Mouse (Mus musculus): Measurements from ENCODE around the gene Vmn1r55. TPM values are rescaled to one million over a fixed set of nuclear protein-coding genes. Genes with fewer than 3 reads are reported as not detected.

Gene Vmn1r55
- polyA plus RNA-seq, 1 experiment from 2014 or later: not detected

GRCm38 (mm10) chr7:5092831-5093510, 56.5 kb downstream of the Vmn1r55 start:
- WGBS: 81% methylated on average over 21 of the region's 21 CpGs
- Histone ChIP-seq H3K36me3 (ENCODE audit: insufficient read depth, low read length) (peaks cover 48% of the 10 kb centered on the region), H3K4me2 (replicated peaks; ENCODE audit: low read depth, low read length) (no peak overlapping the region), H3K9me3 (ENCODE audit: low read length) (no peaks in the 10 kb centered on the region), H3K27me3 (replicated peaks; ENCODE audit: insufficient read depth, low read length) (no peaks in the 10 kb centered on the region), H3K9ac (replicated peaks; ENCODE audit: low read depth) (no peak overlapping the region), H3K4me1 (ENCODE audit: insufficient read depth, low read depth, low read length) (no peaks in the 10 kb centered on the region), H3K27ac (ENCODE audit: low read length) (no peak overlapping the region), H3K4me3 (ENCODE audit: low read depth, low read length) (no peak overlapping the region)
- TF ChIP-seq CTCF (IDR thresholded peaks at IDR 0.05) (no peak), EP300 (IDR thresholded peaks at IDR 0.05) (no peak)
- DNase-seq (ENCODE audit: low spot score): no peak
- no peak for ATAC-seq

GRCm38 (mm10) chr7:5092381-5092780, 57.1 kb downstream of the Vmn1r55 start:
- H3K36me3 ChIP-seq (ENCODE audit: insufficient read depth, low read length): peaks cover 43% of the 10 kb centered on the region

GRCm38 (mm10) chr7:5091008-5091728, 58.3 kb downstream of the Vmn1r55 start:
- DNase-seq (ENCODE audit: low spot score) (no peak), ATAC-seq (no peak)
- no peaks in the 10 kb centered on the region for H3K4me1 ChIP-seq (ENCODE audit: insufficient read depth, low read depth, low read length)
- TF ChIP-seq CTCF (IDR thresholded peaks at IDR 0.05): no peak
- no peak for TF ChIP-seq EP300 (IDR thresholded peaks at IDR 0.05)
- H3K36me3 ChIP-seq (ENCODE audit: insufficient read depth, low read length): peaks cover 37% of the 10 kb centered on the region
- 91% methylated on average over 15 of the region's 15 CpGs for WGBS
- H3K9me3 ChIP-seq (ENCODE audit: low read length): no peaks in the 10 kb centered on the region
- no peak overlapping the region for H3K4me3 ChIP-seq (ENCODE audit: low read depth, low read length)
- H3K4me2 ChIP-seq (replicated peaks; ENCODE audit: low read depth, low read length): no peak overlapping the region
- no peak overlapping the region for H3K9ac ChIP-seq (replicated peaks; ENCODE audit: low read depth)
- no peaks in the 10 kb centered on the region for H3K27me3 ChIP-seq (replicated peaks; ENCODE audit: insufficient read depth, low read length)
- H3K27ac ChIP-seq (ENCODE audit: low read length): no peak overlapping the region

More at GRCm38 (mm10) chr7:5092381-5092780, 57.1 kb downstream of the Vmn1r55 start:
- H3K27ac ChIP-seq (ENCODE audit: low read length): no peak overlapping the region
- H3K4me3 ChIP-seq (ENCODE audit: low read depth, low read length): no peak overlapping the region
- no peaks in the 10 kb centered on the region for H3K4me1 ChIP-seq (ENCODE audit: insufficient read depth, low read depth, low read length)
- H3K9me3 ChIP-seq (ENCODE audit: low read length): no peaks in the 10 kb centered on the region
- no peak for TF ChIP-seq EP300 (IDR thresholded peaks at IDR 0.05)
- no peak for TF ChIP-seq CTCF (IDR thresholded peaks at IDR 0.05)
- H3K27me3 ChIP-seq (replicated peaks; ENCODE audit: insufficient read depth, low read length): no peaks in the 10 kb centered on the region
- no peak overlapping the region for H3K9ac ChIP-seq (replicated peaks; ENCODE audit: low read depth)
- no peak overlapping the region for H3K4me2 ChIP-seq (replicated peaks; ENCODE audit: low read depth, low read length)
- ATAC-seq (no peak), DNase-seq (ENCODE audit: low spot score) (no peak)
- 74% methylated on average over 6 of the region's 6 CpGs for WGBS

- no peak for DNase-seq (ENCODE audit: low spot score)
- peaks cover 30% of the 10 kb centered on the region for H3K36me3 ChIP-seq (ENCODE audit: insufficient read depth, low read length)
- WGBS: 93% methylated on average over 15 of the region's 15 CpGs
- no peak overlapping the region for H3K27ac ChIP-seq (ENCODE audit: low read length)
- no peaks in the 10 kb centered on the region for H3K9me3 ChIP-seq (ENCODE audit: low read length)
- H3K4me2 ChIP-seq (replicated peaks; ENCODE audit: low read depth, low read length): no peak overlapping the region
- H3K4me3 ChIP-seq (ENCODE audit: low read depth, low read length): no peak overlapping the region
- H3K4me1 ChIP-seq (ENCODE audit: insufficient read depth, low read depth, low read length): no peaks in the 10 kb centered on the region
- ATAC-seq: no peak
- H3K27me3 ChIP-seq (replicated peaks; ENCODE audit: insufficient read depth, low read length): no peaks in the 10 kb centered on the region
- TF ChIP-seq CTCF (IDR thresholded peaks at IDR 0.05): no peak
- no peak for TF ChIP-seq EP300 (IDR thresholded peaks at IDR 0.05)
- no peak overlapping the region for H3K9ac ChIP-seq (replicated peaks; ENCODE audit: low read depth)
These were observed 59.6 kb downstream of the Vmn1r55 start for GRCm38 (mm10) chr7:5089853-5090252.

- no peak for DNase-seq (ENCODE audit: low spot score)
- ATAC-seq: no peak
- Histone ChIP-seq H3K4me2 (replicated peaks; ENCODE audit: low read depth, low read length) (no peak overlapping the region), H3K27ac (ENCODE audit: low read length) (no peak overlapping the region), H3K36me3 (ENCODE audit: insufficient read depth, low read length) (peaks cover 20% of the 10 kb centered on the region), H3K4me3 (ENCODE audit: low read depth, low read length) (no peak overlapping the region), H3K9me3 (ENCODE audit: low read length) (no peaks in the 10 kb centered on the region), H3K9ac (replicated peaks; ENCODE audit: low read depth) (no peak overlapping the region), H3K4me1 (ENCODE audit: insufficient read depth, low read depth, low read length) (no peaks in the 10 kb centered on the region), H3K27me3 (replicated peaks; ENCODE audit: insufficient read depth, low read length) (no peaks in the 10 kb centered on the region)
- WGBS: 74% methylated on average over 4 of the region's 4 CpGs
- TF ChIP-seq EP300 (IDR thresholded peaks at IDR 0.05): no peak
- no peak for TF ChIP-seq CTCF (IDR thresholded peaks at IDR 0.05)
These were observed 61.6 kb downstream of the Vmn1r55 start for GRCm38 (mm10) chr7:5087886-5088285.

- H3K4me3 ChIP-seq (ENCODE audit: low read depth, low read length): no peak overlapping the region
- no peaks in the 10 kb centered on the region; the same call in 1 of the 2 replicates for H3K4me1 ChIP-seq (ENCODE audit: insufficient read depth, low read depth, low read length)
- ATAC-seq: no peak
- peaks cover 12% of the 10 kb centered on the region; the same call in 1 of the 2 replicates for H3K36me3 ChIP-seq (ENCODE audit: insufficient read depth, low read length)
- DNase-seq (ENCODE audit: low spot score): no peak
- no peaks in the 10 kb centered on the region for H3K9me3 ChIP-seq (ENCODE audit: low read length)
- no peak overlapping the region for H3K9ac ChIP-seq (replicated peaks; ENCODE audit: low read depth)
- H3K4me2 ChIP-seq (replicated peaks; ENCODE audit: low read depth, low read length): no peak overlapping the region
- WGBS: 85% methylated on average over 5 of the region's 5 CpGs
- no peak for TF ChIP-seq CTCF (IDR thresholded peaks at IDR 0.05)
- no peak for TF ChIP-seq EP300 (IDR thresholded peaks at IDR 0.05)
- no peak overlapping the region for H3K27ac ChIP-seq (ENCODE audit: low read length)
- H3K27me3 ChIP-seq (replicated peaks; ENCODE audit: insufficient read depth, low read length): no peaks in the 10 kb centered on the region
These were observed 62.5 kb downstream of the Vmn1r55 start for GRCm38 (mm10) chr7:5086921-5087440.
